Mouse (Mus musculus) CH12.LX (cell line): ENCODE data around the gene Mtcp1. TPM values are rescaled to one million over a fixed set of nuclear protein-coding genes. Genes with fewer than 3 reads are reported as not detected.

ENCODE experiments used
- DNase-seq: peaks from one replicate; pipeline ENCODE4 v3.0.0-alpha.2; 2013; ENCODE audit errors: extremely low read depth
- H3K27ac ChIP-seq: 2 replicates; pipeline ENCODE4 v1.5.1; 2012; ENCODE audit warnings: low read depth, mild to moderate bottlenecking, control low read depth, moderate library complexity; ENCODE audit not compliant: insufficient read depth
- H3K27me3 ChIP-seq: replicated peaks from 2 replicates; pipeline ENCODE3; 2012; ENCODE audit warnings: inconsistent platforms
- H3K36me3 ChIP-seq, 2 experiments: replicated peaks in 1 of 2; 2 replicates each; pipeline versions ENCODE3 to v1.6.1; 2012; ENCODE audit warnings: inconsistent platforms in 1 of 2, low read length in 1 of 2, mild to moderate bottlenecking in 1 of 2, mixed read lengths in 1 of 2, moderate library complexity in 1 of 2; ENCODE audit not compliant: control insufficient read depth in 1 of 2, insufficient read depth in 1 of 2
- H3K4me1 ChIP-seq, 2 experiments: 2 replicates each; pipeline ENCODE4 v1.6.1; 2012; ENCODE audit warnings: inconsistent platforms in 1 of 2, moderate library complexity in 1 of 2; ENCODE audit not compliant: insufficient read depth in 2 of 2, control insufficient read depth in 1 of 2
- H3K4me2 ChIP-seq: 2 replicates; pipeline ENCODE4 v1.6.1; 2012; ENCODE audit warnings: low read depth, mild to moderate bottlenecking, control low read depth; ENCODE audit not compliant: poor library complexity, insufficient read depth, severe bottlenecking
- H3K4me3 ChIP-seq, 3 experiments: fragments of 150-350 bp in 1 of 3; sonication (generic) in 1 of 3; replicated peaks in 1 of 3; 2 replicates each; pipeline versions ENCODE3 to v1.5.1; 2011 to 2012; ENCODE audit warnings: low read depth in 2 of 3, low read length in 2 of 3, mild to moderate bottlenecking in 2 of 3, moderate library complexity in 2 of 3, control low read depth in 1 of 3, improper control_type of control experiment in 1 of 3, inconsistent platforms in 1 of 3, mixed read lengths in 1 of 3; ENCODE audit not compliant: poor library complexity in 1 of 3
- H3K79me2 ChIP-seq: replicated peaks from 2 replicates; pipeline ENCODE4 v1.6.1; 2012; ENCODE audit warnings: mild to moderate bottlenecking, moderate library complexity; ENCODE audit not compliant: control insufficient read depth, poor library complexity, insufficient read depth, severe bottlenecking; ENCODE audit errors: extremely low read depth
- H3K9ac ChIP-seq: 2 replicates; pipeline ENCODE4 v1.6.1; 2012; ENCODE audit warnings: low read depth, mild to moderate bottlenecking, control low read depth, moderate library complexity; ENCODE audit not compliant: insufficient read depth
- H3K9me3 ChIP-seq: replicated peaks from 2 replicates; pipeline ENCODE3; 2012; ENCODE audit warnings: low read length, inconsistent platforms, mixed read lengths
- BHLHE40 ChIP-seq: IDR thresholded peaks from 2 replicates; pipeline ENCODE4 v1.6.1; 2011; ENCODE audit warnings: mild to moderate bottlenecking, low read depth, low read length, improper control_type of control experiment
- CHD2 ChIP-seq: IDR thresholded peaks from 2 replicates; pipeline ENCODE4 v1.6.1; 2011; ENCODE audit warnings: low read length, improper control_type of control experiment
- E2F4 ChIP-seq: IDR thresholded peaks from 2 replicates; pipeline ENCODE4 v1.6.1; 2011; ENCODE audit warnings: low read depth, low read length, improper control_type of control experiment; ENCODE audit not compliant: insufficient replicate concordance
- EP300 ChIP-seq: IDR thresholded peaks from 2 replicates; pipeline ENCODE4 v1.6.1; 2011; ENCODE audit warnings: low read length, improper control_type of control experiment
- ETS1 ChIP-seq: conservative IDR thresholded peaks from 2 replicates; pipeline ENCODE4 v1.6.1; 2012; ENCODE audit warnings: low read depth, mild to moderate bottlenecking, inconsistent platforms, low read length, improper control_type of control experiment, moderate library complexity
- HCFC1 ChIP-seq: IDR thresholded peaks from 2 replicates; pipeline ENCODE4 v1.6.1; 2012; ENCODE audit warnings: low read depth, mild to moderate bottlenecking, inconsistent platforms, low read length, improper control_type of control experiment
- IRF4 ChIP-seq: IDR thresholded peaks from 2 replicates; pipeline ENCODE4 v1.6.1; 2014; ENCODE audit warnings: low read depth, mild to moderate bottlenecking, inconsistent platforms, low read length, improper control_type of control experiment
- JUN ChIP-seq: IDR thresholded peaks from 2 replicates; pipeline ENCODE4 v1.6.1; 2011; ENCODE audit warnings: low read depth, mild to moderate bottlenecking, low read length, improper control_type of control experiment, moderate library complexity; ENCODE audit not compliant: insufficient read depth
- JUND ChIP-seq: conservative IDR thresholded peaks from 2 replicates; pipeline ENCODE4 v1.6.1; 2011; ENCODE audit warnings: low read depth, low read length, improper control_type of control experiment
- KAT2A ChIP-seq: IDR thresholded peaks from 2 replicates; pipeline ENCODE4 v1.6.1; 2012; ENCODE audit warnings: low read length, improper control_type of control experiment, inconsistent platforms; ENCODE audit not compliant: insufficient replicate concordance
- MEF2A ChIP-seq: IDR thresholded peaks from 2 replicates; pipeline ENCODE4 v1.6.1; 2014; ENCODE audit warnings: low read depth, mild to moderate bottlenecking, inconsistent platforms, low read length, improper control_type of control experiment, borderline replicate concordance
- NELFE ChIP-seq: IDR thresholded peaks from 2 replicates; pipeline ENCODE4 v1.6.1; 2011; ENCODE audit warnings: low read depth, low read length, improper control_type of control experiment
- NRF1 ChIP-seq: IDR thresholded peaks from 2 replicates; pipeline ENCODE4 v1.6.1; 2014; ENCODE audit warnings: low read depth, mild to moderate bottlenecking, inconsistent platforms, low read length, improper control_type of control experiment, moderate library complexity
- PAX5 ChIP-seq: IDR thresholded peaks from 2 replicates; pipeline ENCODE4 v1.6.1; 2012; ENCODE audit warnings: low read length, inconsistent platforms, mixed read lengths
- POLR2A ChIP-seq: IDR thresholded peaks from 2 replicates; pipeline ENCODE4 v1.6.1; 2011; ENCODE audit warnings: low read depth, mild to moderate bottlenecking, improper control_type of control experiment, low read length
- RAD21 ChIP-seq: IDR thresholded peaks from 2 replicates; pipeline ENCODE4 v1.6.1; 2011; ENCODE audit warnings: low read depth, mild to moderate bottlenecking, low read length, improper control_type of control experiment, moderate library complexity
- SMC3 ChIP-seq: IDR thresholded peaks from 2 replicates; pipeline ENCODE4 v1.6.1; 2011; ENCODE audit warnings: low read depth, low read length, improper control_type of control experiment
- TBP ChIP-seq: conservative IDR thresholded peaks from 2 replicates; pipeline ENCODE4 v1.6.1; 2011; ENCODE audit warnings: low read depth, low read length, improper control_type of control experiment
- UBTF ChIP-seq: IDR thresholded peaks from 2 replicates; pipeline ENCODE4 v1.6.1; 2012; ENCODE audit warnings: low read depth, mild to moderate bottlenecking, inconsistent platforms, low read length, improper control_type of control experiment, moderate library complexity
- USF1 ChIP-seq: IDR thresholded peaks from 2 replicates; pipeline ENCODE4 v1.6.1; 2014; ENCODE audit warnings: low read depth, mild to moderate bottlenecking, inconsistent platforms, low read length, improper control_type of control experiment
- USF2 ChIP-seq: conservative IDR thresholded peaks from 2 replicates; pipeline ENCODE4 v1.6.1; 2011; ENCODE audit warnings: low read depth, low read length, improper control_type of control experiment
- ZKSCAN1 ChIP-seq: IDR thresholded peaks from 2 replicates; pipeline ENCODE4 v1.6.1; 2012; ENCODE audit warnings: low read depth, inconsistent platforms, low read length, improper control_type of control experiment, borderline replicate concordance
- ZMIZ1 ChIP-seq: IDR thresholded peaks from 2 replicates; pipeline ENCODE4 v1.6.1; 2012; ENCODE audit warnings: low read depth, mild to moderate bottlenecking, inconsistent platforms, low read length, improper control_type of control experiment
- dilution Hi-C: fragments of 300-500 bp; cut with MboI; formaldehyde crosslinking; loops from 2 replicates; pipeline ENCODE4 v1.14.3; 2020; ENCODE audit warnings: low sequenced_read_pairs; ENCODE audit not compliant: extremely low pct_unique_long_range_greater_than_20kb, extremely low pct_ligation_motif_present
- in situ Hi-C: fragments of 300-500 bp; cut with MboI; formaldehyde crosslinking; loops from 3 replicates; pipeline ENCODE4 v1.14.3; 2019; ENCODE audit warnings: low sequenced_read_pairs, low pct_ligation_motif_present, low pct_unique_long_range_greater_than_20kb, mixed read lengths
- polyA plus RNA-seq: library from polyadenylated mRNA; unstranded; fragments of >175 nt; gene quantifications from 2 replicates; pipeline ENCODE4 v1.2.1, GENCODE M21; 2012; ENCODE audit warnings: low read depth; ENCODE audit not compliant: insufficient read length
- total RNA-seq, 2 experiments: library from RNA; depleted of rRNA; stranded (reverse); fragments of 300-350 nt in 1 of 2; fragments of >200 nt in 1 of 2; gene quantifications; 2 replicates each; pipeline ENCODE4 v1.2.3; 2012 to 2014

Gene Mtcp1
- total and polyA plus RNA-seq, 3 experiments: 4.5 to 7.3 (median 6.7) TPM

GRCm38 (mm10) chrX:75454597-75454996, 38.2 kb upstream of the Mtcp1 start:
- no peak for TF ChIP-seq CHD2
- no peak for TF ChIP-seq POLR2A
- TF ChIP-seq IRF4: no peak
- no peak for TF ChIP-seq USF1
- TF ChIP-seq RAD21: no peak
- TF ChIP-seq ETS1: no peak
- TF ChIP-seq ZMIZ1: no peak
- no peak for TF ChIP-seq PAX5
- no peak for TF ChIP-seq UBTF
- TF ChIP-seq E2F4: no peak
- H3K9ac ChIP-seq: no peak overlapping the region
- no peak overlapping the region for H3K4me2 ChIP-seq
- H3K4me3 ChIP-seq: no peak overlapping the region
- DNase-seq: no peak
- no peaks in the 10 kb centered on the region for H3K27me3 ChIP-seq
- no peak overlapping the region for H3K27ac ChIP-seq
- dilution Hi-C loops (no loop called here), in situ Hi-C loops (no loop called here)
- H3K36me3 ChIP-seq: peaks cover 0 to 21% of the 10 kb centered on the region in 2 experiments
- no peaks in the 10 kb centered on the region for H3K9me3 ChIP-seq
- no peaks in the 10 kb centered on the region for H3K79me2 ChIP-seq
- no peaks in the 10 kb centered on the region for H3K4me1 ChIP-seq

- TF ChIP-seq HCFC1 (no peak), JUND (no peak), MEF2A (no peak), TBP (no peak), SMC3 (no peak), NRF1 (no peak), KAT2A (no peak), RAD21 (no peak), JUN (no peak), NELFE (no peak), BHLHE40 (no peak), IRF4 (no peak), EP300 (no peak), ZKSCAN1 (no peak), USF2 (no peak), CHD2 (no peak)
- no peak overlapping the region for H3K4me2 ChIP-seq
- H3K9me3 ChIP-seq: no peaks in the 10 kb centered on the region
- dilution Hi-C loops: no loop called here
- H3K27ac ChIP-seq: no peak overlapping the region
- no peaks in the 10 kb centered on the region for H3K4me1 ChIP-seq
- in situ Hi-C loops: no loop called here
- no peak overlapping the region for H3K4me3 ChIP-seq
- no peaks in the 10 kb centered on the region for H3K27me3 ChIP-seq
- no peaks in the 10 kb centered on the region for H3K79me2 ChIP-seq
- H3K36me3 ChIP-seq: peaks cover 0 to 6% of the 10 kb centered on the region in 2 experiments
- DNase-seq: no peak
- no peak overlapping the region for H3K9ac ChIP-seq
Measured at GRCm38 (mm10) chrX:75409711-75410110, 6.7 kb downstream of the Mtcp1 start.
